Mouse (Mus musculus): ENCODE data around the gene Bicdl1.
"Not testable (repeated sequence)": the region's sequence is repeated elsewhere in the genome, so short reads cannot be mapped to it uniquely, and the experiment has no call there.

Bicdl1 gene

GRCm38 (mm10) chr5:115731001-115731731 lies at the start of gene Bicdl1:
Gene Bicdl1, minus strand, starts transcription at chr5:115731621.
- peak; percentile 6 for DNase-seq (ENCODE audit: extremely low read depth, low read depth)

DNA sequence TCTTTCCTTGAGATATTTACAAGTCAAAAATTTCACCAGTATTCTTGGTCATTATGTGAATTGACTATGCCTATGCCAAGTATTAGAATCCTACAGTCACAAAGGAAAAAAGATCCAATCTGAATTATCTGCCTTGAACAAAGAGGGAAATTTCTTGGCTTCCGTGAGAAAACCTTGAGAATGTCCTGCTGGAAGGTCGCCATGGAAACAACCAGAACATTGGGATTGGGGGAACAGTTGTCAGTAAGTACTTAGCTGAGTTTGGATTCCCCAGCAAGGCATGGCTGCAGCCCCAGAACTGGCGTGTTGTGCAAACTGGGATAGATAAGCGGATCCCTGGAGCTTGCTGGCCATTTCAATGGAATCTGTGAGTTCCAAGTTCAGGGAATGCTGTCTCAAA lies 45.5 kb upstream of the Bicdl1 start:
- no peak for DNase-seq (ENCODE audit: extremely low read depth, low read depth)

- no peak for DNase-seq (ENCODE audit: extremely low read depth, low read depth)
These were observed 43.9 kb upstream of the Bicdl1 start for GRCm38 (mm10) chr5:115775350-115775749.

GRCm38 (mm10) chr5:115770048-115770447 lies 38.6 kb upstream of the Bicdl1 start:
- no peak for DNase-seq (ENCODE audit: extremely low read depth, low read depth)

DNA sequence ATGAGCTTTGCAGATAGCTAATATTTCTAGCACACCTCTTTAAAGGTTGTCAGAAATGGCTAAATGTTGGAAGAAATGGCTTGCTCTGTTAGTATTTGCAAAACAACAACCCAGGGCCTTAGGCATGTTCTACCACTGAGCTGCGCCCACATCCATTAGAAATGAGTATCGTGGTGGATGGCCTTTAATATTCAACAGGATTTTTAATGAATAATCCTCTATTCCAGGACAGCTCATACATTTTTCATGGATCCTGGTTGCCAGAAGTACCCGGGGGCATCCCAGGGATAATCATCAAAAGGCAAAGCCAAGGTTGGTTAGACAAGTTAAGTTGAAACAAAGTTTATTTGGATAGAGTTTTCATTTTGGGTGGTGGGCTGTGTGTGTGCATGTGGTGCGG lies 37.7 kb upstream of the Bicdl1 start:
- DNase-seq (ENCODE audit: extremely low read depth, low read depth), result no peak

GRCm38 (mm10) chr5:115766821-115767220 lies 35.4 kb upstream of the Bicdl1 start:
- no peak for DNase-seq (ENCODE audit: extremely low read depth, low read depth)

DNA sequence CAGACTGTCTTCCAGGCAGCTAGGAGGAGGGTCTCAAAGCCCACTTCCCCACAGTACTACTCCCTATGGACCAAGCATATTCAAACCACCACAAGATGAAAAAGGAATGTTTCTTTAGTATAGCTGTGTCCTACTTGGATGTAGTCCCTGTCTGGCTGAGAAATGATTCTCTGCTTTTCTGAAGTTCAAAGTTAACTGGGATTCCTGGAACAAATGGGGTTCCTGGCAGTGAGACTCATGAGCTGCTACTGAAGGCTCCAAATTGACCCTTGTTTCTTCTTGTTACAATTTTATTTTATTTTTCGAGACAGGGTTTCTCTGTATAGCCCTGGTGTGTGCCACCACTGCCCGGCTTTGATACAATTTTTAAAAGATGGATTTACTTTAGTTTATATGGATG lies 32.6 kb upstream of the Bicdl1 start:
- DNase-seq (ENCODE audit: extremely low read depth, low read depth), result no peak

DNA sequence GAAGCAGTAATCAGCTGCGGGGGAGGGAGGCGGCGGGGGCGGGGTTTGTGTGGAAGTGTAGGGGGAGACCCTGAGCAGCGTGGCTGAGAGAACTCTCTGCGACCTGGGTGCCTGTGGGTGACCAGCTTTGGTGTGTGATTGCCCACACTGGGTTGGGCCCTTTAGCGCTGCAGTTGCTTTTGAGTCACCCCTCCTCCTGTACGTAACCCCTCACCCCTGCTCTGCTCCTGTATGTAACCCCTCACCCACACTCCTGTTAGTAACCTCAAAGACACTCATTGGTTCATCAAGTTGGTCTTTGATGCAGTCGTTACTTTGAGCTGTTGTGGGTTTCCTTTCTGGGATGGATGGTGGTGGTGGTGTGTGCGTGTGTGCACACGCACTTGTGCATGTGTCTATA lies 29.5 kb upstream of the Bicdl1 start:
- DNase-seq (ENCODE audit: extremely low read depth, low read depth), result no peak

- no peak for DNase-seq (ENCODE audit: extremely low read depth, low read depth)
These were observed 27.2 kb upstream of the Bicdl1 start for GRCm38 (mm10) chr5:115758431-115759180.

DNA sequence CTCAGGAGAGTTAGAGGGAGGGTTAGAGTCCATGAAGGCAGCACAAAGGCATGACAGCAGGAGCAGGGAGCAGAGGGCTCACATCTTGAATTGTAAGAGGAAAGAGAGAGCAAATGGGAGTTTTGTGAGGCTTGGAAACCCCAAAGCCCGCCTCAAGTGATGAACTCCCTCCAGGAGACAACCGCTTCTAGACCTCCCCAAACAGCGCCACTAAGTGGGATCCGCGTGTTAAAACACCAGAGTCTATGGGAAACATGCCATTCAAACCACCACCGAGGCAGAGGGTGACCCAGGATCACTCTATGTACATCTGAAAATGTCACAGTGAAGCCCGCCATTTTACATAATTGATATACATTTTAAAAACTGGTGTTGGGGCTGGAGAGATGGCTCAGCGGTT lies 26.1 kb upstream of the Bicdl1 start:
- no peak for DNase-seq (ENCODE audit: extremely low read depth, low read depth)

DNA sequence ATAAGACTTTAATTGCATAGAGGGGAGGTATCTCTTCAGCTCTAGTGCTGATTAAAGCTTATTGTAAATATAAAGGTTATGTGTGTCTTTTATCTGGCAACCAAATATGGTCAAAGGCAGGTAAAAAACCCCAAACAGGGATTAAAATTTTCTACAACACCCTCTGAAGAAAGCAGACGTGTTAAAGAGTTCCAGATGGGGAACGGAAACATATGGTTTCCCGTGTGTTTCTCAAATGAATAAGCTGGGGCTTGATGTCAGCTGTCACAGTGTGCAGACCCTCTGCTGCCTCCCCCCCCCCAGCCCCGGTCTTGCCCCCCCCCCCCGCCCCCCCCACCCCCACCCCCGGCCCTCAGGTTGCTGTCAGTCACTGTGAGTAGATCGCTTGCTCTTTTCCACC lies 24.1 kb upstream of the Bicdl1 start:
- no peak for DNase-seq (ENCODE audit: extremely low read depth, low read depth)

- DNase-seq (ENCODE audit: extremely low read depth, low read depth), result no peak
These were observed 23.4 kb upstream of the Bicdl1 start for GRCm38 (mm10) chr5:115754831-115755230.

DNA sequence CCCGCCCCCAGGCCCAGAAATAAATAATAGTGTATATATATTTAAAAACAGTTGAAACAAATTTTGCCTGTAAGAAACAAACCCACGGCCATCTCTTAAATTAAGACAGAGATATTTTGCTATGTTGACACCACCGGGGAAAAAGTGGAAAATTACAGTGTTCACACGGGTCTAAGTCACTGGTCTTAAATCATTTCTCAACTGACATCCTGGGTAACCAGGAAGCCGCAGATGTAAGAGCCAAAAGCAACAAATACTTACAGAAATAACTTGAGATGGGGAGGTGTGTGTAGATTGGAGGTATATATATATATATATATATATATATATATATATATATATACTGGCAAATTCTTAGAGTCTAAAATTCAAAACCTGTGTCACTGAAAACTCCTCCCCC lies 21.5 kb upstream of the Bicdl1 start:
- DNase-seq (ENCODE audit: extremely low read depth, low read depth), result no peak

DNA sequence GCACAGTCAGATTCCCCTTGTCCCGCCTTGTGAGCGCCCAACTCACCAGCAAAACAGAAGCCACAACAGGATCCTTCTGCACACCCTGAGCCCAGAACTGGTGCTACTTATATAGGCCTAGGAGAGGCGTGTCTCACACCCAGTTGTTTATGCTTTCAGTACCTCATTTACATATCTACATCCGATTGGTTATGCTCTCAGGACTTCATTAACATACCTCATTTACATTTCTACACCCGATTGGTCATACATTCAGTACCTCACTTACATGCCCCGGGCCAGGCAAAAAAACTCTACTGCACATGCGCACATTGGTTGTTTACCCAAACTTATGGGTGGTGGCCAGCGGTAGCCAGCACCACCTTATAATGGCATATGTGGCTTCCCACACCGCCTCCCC lies 20.5 kb upstream of the Bicdl1 start:
- DNase-seq (ENCODE audit: extremely low read depth, low read depth), result not testable (repeated sequence)

DNA sequence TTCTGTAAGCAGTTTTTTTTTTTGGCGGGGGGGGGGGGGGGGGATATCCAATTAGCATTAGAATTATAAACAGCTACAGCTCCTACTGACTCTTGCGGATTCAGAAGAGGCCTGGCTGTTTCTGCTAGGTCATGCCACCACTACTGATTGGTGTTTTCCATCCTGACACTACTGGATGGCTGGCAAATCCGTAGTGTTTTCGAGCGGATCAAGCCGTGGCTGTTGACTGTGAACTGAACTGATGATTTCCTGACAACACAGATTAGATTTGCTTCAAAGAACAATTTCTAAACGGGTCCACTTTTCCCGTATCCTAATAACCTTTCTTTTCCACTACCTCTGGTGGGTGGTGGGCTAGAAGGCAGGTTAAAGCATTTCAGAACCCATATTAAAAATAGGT lies 16.9 kb upstream of the Bicdl1 start:
- no peak for DNase-seq (ENCODE audit: extremely low read depth, low read depth)

GRCm38 (mm10) chr5:115745319-115745718 lies 13.9 kb upstream of the Bicdl1 start:
- no peak for DNase-seq (ENCODE audit: extremely low read depth, low read depth)

DNA sequence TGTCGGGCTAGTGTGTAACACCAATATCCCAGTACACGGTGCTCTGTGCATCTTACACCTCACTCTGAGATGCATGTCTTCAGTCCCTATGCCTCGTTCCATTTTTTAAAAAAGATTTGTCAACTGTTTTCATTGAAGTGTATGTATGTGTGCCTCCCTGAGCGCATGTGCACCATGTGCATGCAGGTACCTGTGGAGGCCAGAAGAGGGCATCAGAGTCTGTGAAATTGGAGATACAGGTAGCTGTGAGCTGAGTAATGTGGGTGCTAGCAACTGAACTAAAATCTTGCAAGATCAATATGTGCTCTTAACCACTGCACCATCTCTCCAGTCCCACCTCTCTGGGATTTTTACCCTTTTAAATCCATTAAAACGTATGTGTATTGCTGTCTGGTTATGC lies 6.6 kb upstream of the Bicdl1 start:
- DNase-seq (ENCODE audit: extremely low read depth, low read depth), result no peak

- DNase-seq (ENCODE audit: extremely low read depth, low read depth), result peak; percentile 35
These were observed 3.1 kb upstream of the Bicdl1 start for GRCm38 (mm10) chr5:115734570-115734969.

GRCm38 (mm10) chr5:115732849-115733216 lies 1.4 kb upstream of the Bicdl1 start:
- DNase-seq (ENCODE audit: extremely low read depth, low read depth), result peak; percentile 59

- peak; percentile 73 for DNase-seq (ENCODE audit: extremely low read depth, low read depth)
These were observed 891 bp upstream of the Bicdl1 start for GRCm38 (mm10) chr5:115732176-115732848.

DNA sequence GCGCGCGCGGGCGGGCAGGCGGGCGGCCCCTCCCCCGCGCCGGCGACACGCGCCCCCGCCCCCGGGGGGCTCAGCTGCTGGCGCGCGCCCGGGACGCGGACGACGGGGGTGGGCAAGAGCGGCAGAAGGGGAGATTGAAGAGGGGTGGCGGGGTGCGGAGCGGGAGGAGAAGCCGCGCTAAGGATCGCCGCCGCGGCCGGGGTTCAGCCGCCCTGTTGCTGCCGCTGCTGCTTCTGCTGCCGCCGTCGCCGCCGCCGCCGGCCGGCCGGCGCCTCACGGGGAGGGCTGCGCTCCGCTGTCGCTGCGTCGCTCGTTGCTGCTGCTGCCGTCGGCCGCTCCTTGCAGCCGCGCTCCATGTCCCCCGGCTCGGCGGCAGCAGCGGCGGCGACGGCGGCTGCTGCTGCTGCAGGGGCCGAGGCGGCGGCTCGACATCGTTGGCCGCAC lies 333 bp upstream of the Bicdl1 start:
- no peak for DNase-seq (ENCODE audit: extremely low read depth, low read depth)

GRCm38 (mm10) chr5:115730314-115730713 lies 1.1 kb downstream of the Bicdl1 start:
- no peak for DNase-seq (ENCODE audit: extremely low read depth, low read depth)
